Mouse (Mus musculus): ENCODE measurements around the gene Armh4. TPM values are rescaled to one million over a fixed set of nuclear protein-coding genes. Genes with fewer than 3 reads are reported as not detected.
A peak's percentile ranks its signal among the peaks of the same experiment; 100 is the strongest.

Armh4 gene
- polyA plus RNA-seq, 1 experiment from 2014 or later: 25.8 TPM

GRCm38 (mm10) chr14:49722782-49723181 lies 60.4 kb downstream of the Armh4 start:
- ATAC-seq (ENCODE audit: insufficient number of reproducible peaks, insufficient read depth, low FRiP score, low TSS enrichment): no peak

GRCm38 (mm10) chr14:49721281-49721680 lies 61.9 kb downstream of the Armh4 start:
- Histone ChIP-seq H3K27ac (no peak overlapping the region), H3K4me2 (replicated peaks) (no peak overlapping the region), H3K4me3 (no peak overlapping the region), H3K9ac (no peak overlapping the region), H3K36me3 (no peaks in the 10 kb centered on the region), H3K27me3 (no peaks in the 10 kb centered on the region), H3K4me1 (no peaks in the 10 kb centered on the region), H3K9me3 (no peaks in the 10 kb centered on the region)
- 78% methylated on average over 1 of the region's 1 CpGs for WGBS
- no peak for ATAC-seq (ENCODE audit: insufficient number of reproducible peaks, insufficient read depth, low FRiP score, low TSS enrichment)

More at GRCm38 (mm10) chr14:49722782-49723181, 60.4 kb downstream of the Armh4 start:
- Histone ChIP-seq H3K4me2 (replicated peaks) (no peak overlapping the region), H3K4me1 (no peaks in the 10 kb centered on the region), H3K9me3 (no peaks in the 10 kb centered on the region), H3K4me3 (no peak overlapping the region), H3K27ac (no peak overlapping the region), H3K9ac (no peak overlapping the region), H3K27me3 (no peaks in the 10 kb centered on the region), H3K36me3 (no peaks in the 10 kb centered on the region)
- 79% methylated on average over 3 of the region's 3 CpGs for WGBS

- no peaks in the 10 kb centered on the region for H3K9me3 ChIP-seq
- H3K4me2 ChIP-seq (replicated peaks): no peak overlapping the region
- no peaks in the 10 kb centered on the region for H3K4me1 ChIP-seq
- H3K36me3 ChIP-seq: no peaks in the 10 kb centered on the region
- H3K27ac ChIP-seq: no peak overlapping the region
- H3K9ac ChIP-seq: no peak overlapping the region
- H3K4me3 ChIP-seq: no peak overlapping the region
- ATAC-seq (ENCODE audit: insufficient number of reproducible peaks, insufficient read depth, low FRiP score, low TSS enrichment): no peak
- H3K27me3 ChIP-seq: no peaks in the 10 kb centered on the region
Measured at GRCm38 (mm10) chr14:49719678-49720077, 63.5 kb downstream of the Armh4 start.

- H3K4me1 ChIP-seq: no peaks in the 10 kb centered on the region
- no peak overlapping the region for H3K9ac ChIP-seq
- H3K9me3 ChIP-seq: no peaks in the 10 kb centered on the region
- H3K36me3 ChIP-seq: no peaks in the 10 kb centered on the region
- no peaks in the 10 kb centered on the region for H3K27me3 ChIP-seq
- no peak overlapping the region for H3K4me2 ChIP-seq (replicated peaks)
- no peak for ATAC-seq (ENCODE audit: insufficient number of reproducible peaks, insufficient read depth, low FRiP score, low TSS enrichment)
- H3K4me3 ChIP-seq: no peak overlapping the region
- H3K27ac ChIP-seq: no peak overlapping the region
- WGBS: 37% methylated on average over 3 of the region's 3 CpGs
Measured at GRCm38 (mm10) chr14:49711016-49711415, 72.2 kb downstream of the Armh4 start.

- Histone ChIP-seq H3K9ac (no peak overlapping the region), H3K27me3 (no peaks in the 10 kb centered on the region), H3K36me3 (no peaks in the 10 kb centered on the region), H3K27ac (no peak overlapping the region), H3K4me3 (no peak overlapping the region), H3K4me1 (peaks cover 9% of the 10 kb centered on the region; the same call in 1 of the 2 replicates), H3K9me3 (no peaks in the 10 kb centered on the region), H3K4me2 (replicated peaks) (no peak overlapping the region)
- ATAC-seq (ENCODE audit: insufficient number of reproducible peaks, insufficient read depth, low FRiP score, low TSS enrichment): peak; percentile 41; the same call in 1 of the 2 replicates
- WGBS: 31% methylated on average over 3 of the region's 3 CpGs
Measured at GRCm38 (mm10) chr14:49703432-49704200, 79.6 kb downstream of the Armh4 start.

GRCm38 (mm10) chr14:49679511-49680284 lies 103.5 kb downstream of the Armh4 start:
- H3K27me3 ChIP-seq: no peaks in the 10 kb centered on the region
- no peaks in the 10 kb centered on the region for H3K9me3 ChIP-seq
- H3K4me1 ChIP-seq: peaks cover 8% of the 10 kb centered on the region; the same call in 1 of the 2 replicates
- H3K27ac ChIP-seq: no peak overlapping the region
- H3K36me3 ChIP-seq: no peaks in the 10 kb centered on the region
- no peak overlapping the region for H3K4me2 ChIP-seq (replicated peaks)
- ATAC-seq (ENCODE audit: insufficient number of reproducible peaks, insufficient read depth, low FRiP score, low TSS enrichment): no peak
- no peak overlapping the region for H3K9ac ChIP-seq
- 49% methylated on average over 5 of the region's 5 CpGs for WGBS
- H3K4me3 ChIP-seq: no peak overlapping the region

- Histone ChIP-seq H3K9ac (no peak overlapping the region), H3K36me3 (no peaks in the 10 kb centered on the region), H3K4me3 (no peak overlapping the region), H3K9me3 (no peaks in the 10 kb centered on the region), H3K4me2 (replicated peaks) (no peak overlapping the region), H3K27ac (no peak overlapping the region), H3K27me3 (no peaks in the 10 kb centered on the region), H3K4me1 (peaks cover 8% of the 10 kb centered on the region; the same call in 1 of the 2 replicates)
- ATAC-seq (ENCODE audit: insufficient number of reproducible peaks, insufficient read depth, low FRiP score, low TSS enrichment): no peak
- 50% methylated on average over 2 of the region's 2 CpGs for WGBS
Measured at GRCm38 (mm10) chr14:49676580-49676979, 106.6 kb downstream of the Armh4 start.

- no peak overlapping the region for H3K4me3 ChIP-seq
- no peak overlapping the region for H3K4me2 ChIP-seq (replicated peaks)
- no peak overlapping the region for H3K27ac ChIP-seq
- no peaks in the 10 kb centered on the region for H3K36me3 ChIP-seq
- ATAC-seq (ENCODE audit: insufficient number of reproducible peaks, insufficient read depth, low FRiP score, low TSS enrichment): no peak
- no peaks in the 10 kb centered on the region for H3K9me3 ChIP-seq
- H3K9ac ChIP-seq: no peak overlapping the region
- H3K27me3 ChIP-seq: no peaks in the 10 kb centered on the region
- 40% methylated on average over 4 of the region's 4 CpGs for WGBS
- H3K4me1 ChIP-seq: no peaks in the 10 kb centered on the region
Measured at GRCm38 (mm10) chr14:49660444-49660843, 122.7 kb downstream of the Armh4 start.

GRCm38 (mm10) chr14:49649191-49649590 lies 134.0 kb downstream of the Armh4 start:
- H3K4me1 ChIP-seq: no peaks in the 10 kb centered on the region
- H3K27ac ChIP-seq: no peak overlapping the region
- no peak overlapping the region for H3K4me3 ChIP-seq
- no peaks in the 10 kb centered on the region for H3K27me3 ChIP-seq
- 64% methylated on average over 1 of the region's 1 CpGs for WGBS
- H3K9ac ChIP-seq: no peak overlapping the region
- no peaks in the 10 kb centered on the region for H3K36me3 ChIP-seq
- no peak overlapping the region for H3K4me2 ChIP-seq (replicated peaks)
- no peak for ATAC-seq (ENCODE audit: insufficient number of reproducible peaks, insufficient read depth, low FRiP score, low TSS enrichment)
- H3K9me3 ChIP-seq: no peaks in the 10 kb centered on the region

GRCm38 (mm10) chr14:49637422-49637821 lies 145.8 kb downstream of the Armh4 start:
- no peak overlapping the region for H3K27ac ChIP-seq
- H3K4me3 ChIP-seq: no peak overlapping the region
- no peaks in the 10 kb centered on the region for H3K9me3 ChIP-seq
- ATAC-seq (ENCODE audit: insufficient number of reproducible peaks, insufficient read depth, low FRiP score, low TSS enrichment): no peak
- no peak overlapping the region for H3K4me2 ChIP-seq (replicated peaks)
- no peak overlapping the region for H3K9ac ChIP-seq
- no peaks in the 10 kb centered on the region for H3K4me1 ChIP-seq
- no peaks in the 10 kb centered on the region for H3K27me3 ChIP-seq
- no peaks in the 10 kb centered on the region for H3K36me3 ChIP-seq
- WGBS: 55% methylated on average over 1 of the region's 1 CpGs

- Histone ChIP-seq H3K4me1 (no peaks in the 10 kb centered on the region), H3K9me3 (no peaks in the 10 kb centered on the region), H3K36me3 (no peaks in the 10 kb centered on the region), H3K27ac (no peak overlapping the region), H3K27me3 (no peaks in the 10 kb centered on the region), H3K4me3 (no peak overlapping the region), H3K4me2 (replicated peaks) (no peak overlapping the region), H3K9ac (no peak overlapping the region)
- 51% methylated on average over 4 of the region's 4 CpGs for WGBS
- no peak for ATAC-seq (ENCODE audit: insufficient number of reproducible peaks, insufficient read depth, low FRiP score, low TSS enrichment)
Measured at GRCm38 (mm10) chr14:49626055-49626454, 157.1 kb downstream of the Armh4 start.

All from embryonic facial prominence, embryonic 12.5 days (tissue).